Mouse (Mus musculus): ENCODE measurements around the gene Ostm1. TPM values are rescaled to one million over a fixed set of nuclear protein-coding genes. Genes with fewer than 3 reads are reported as not detected.

Ostm1 gene
- polyA plus RNA-seq, 1 experiment from 2014 or later, result 12.1 TPM

- WGBS (ENCODE audit: insufficient replicate concordance), result 2% methylated on average over 43 of the region's 45 CpGs
- no peak for DNase-seq
- no peak for TF ChIP-seq CTCF (IDR thresholded peaks at IDR 0.05; ENCODE audit: low read depth)
- TF ChIP-seq EP300 (IDR thresholded peaks at IDR 0.05; ENCODE audit: low read depth), result no peak
- peaks cover 7% of the 10 kb centered on the region for H3K4me1 ChIP-seq (ENCODE audit: insufficient read depth)
- H3K27me3 ChIP-seq (ENCODE audit: insufficient read depth, low read length), result peaks cover 100% of the 10 kb centered on the region
- H3K9me3 ChIP-seq (ENCODE audit: low read length), result no peaks in the 10 kb centered on the region
- no peak overlapping the region for H3K27ac ChIP-seq (ENCODE audit: low read depth)
- no peak for ATAC-seq
- H3K9ac ChIP-seq (replicated peaks), result no peak overlapping the region
- H3K4me3 ChIP-seq (ENCODE audit: low read depth, low read length), result peak overlapping the region; percentile 20; the same call in 1 of the 2 replicates
- H3K36me3 ChIP-seq (replicated peaks; ENCODE audit: insufficient read depth, low read length), result no peaks in the 10 kb centered on the region
- no peak overlapping the region for H3K4me2 ChIP-seq (ENCODE audit: low read depth, low read length)
Measured at GRCm38 (mm10) chr10:42581694-42582565, 1.7 kb upstream of the Ostm1 start.

GRCm38 (mm10) chr10:42582566-42583110 is 984 bp upstream of the Ostm1 start:
- no peaks in the 10 kb centered on the region for H3K9me3 ChIP-seq (ENCODE audit: low read length)
- H3K9ac ChIP-seq (replicated peaks), result no peak overlapping the region
- no peak for ATAC-seq
- WGBS (ENCODE audit: insufficient replicate concordance), result 2% methylated on average over 42 of the region's 44 CpGs
- no peak overlapping the region for H3K27ac ChIP-seq (ENCODE audit: low read depth)
- H3K27me3 ChIP-seq (ENCODE audit: insufficient read depth, low read length), result peaks cover 99% of the 10 kb centered on the region
- peak overlapping the region; percentile 20 for H3K4me3 ChIP-seq (ENCODE audit: low read depth, low read length)
- TF ChIP-seq EP300 (IDR thresholded peaks at IDR 0.05; ENCODE audit: low read depth) (no peak), CTCF (IDR thresholded peaks at IDR 0.05; ENCODE audit: low read depth) (no peak)
- DNase-seq, result no peak
- H3K36me3 ChIP-seq (replicated peaks; ENCODE audit: insufficient read depth, low read length), result no peaks in the 10 kb centered on the region
- no peak overlapping the region for H3K4me2 ChIP-seq (ENCODE audit: low read depth, low read length)
- H3K4me1 ChIP-seq (ENCODE audit: insufficient read depth), result peaks cover 7% of the 10 kb centered on the region

GRCm38 (mm10) chr10:42583902-42584435 is 347 bp downstream of the Ostm1 start:
- H3K9ac ChIP-seq (replicated peaks), result no peak overlapping the region

GRCm38 (mm10) chr10:42584436-42584983 is 888 bp downstream of the Ostm1 start:
- Histone ChIP-seq H3K9me3 (ENCODE audit: low read length) (no peaks in the 10 kb centered on the region), H3K4me2 (ENCODE audit: low read depth, low read length) (no peak overlapping the region), H3K27me3 (ENCODE audit: insufficient read depth, low read length) (peaks cover 99% of the 10 kb centered on the region), H3K4me3 (ENCODE audit: low read depth, low read length) (0 out of 2 replicates have a peak overlapping the region, but pooled peaks have one; percentile 17), H3K27ac (ENCODE audit: low read depth) (no peak overlapping the region), H3K4me1 (ENCODE audit: insufficient read depth) (peaks cover 5% of the 10 kb centered on the region), H3K36me3 (replicated peaks; ENCODE audit: insufficient read depth, low read length) (no peaks in the 10 kb centered on the region), H3K9ac (replicated peaks) (no peak overlapping the region)
- DNase-seq (no peak), ATAC-seq (no peak)
- WGBS (ENCODE audit: insufficient replicate concordance), result 2% methylated on average over 37 of the region's 37 CpGs
- no peak for TF ChIP-seq EP300 (IDR thresholded peaks at IDR 0.05; ENCODE audit: low read depth)
- TF ChIP-seq CTCF (IDR thresholded peaks at IDR 0.05; ENCODE audit: low read depth), result no peak

More at GRCm38 (mm10) chr10:42583902-42584435, 347 bp downstream of the Ostm1 start:
- no peak for DNase-seq
- H3K4me3 ChIP-seq (ENCODE audit: low read depth, low read length), result 0 out of 2 replicates have a peak overlapping the region, but pooled peaks have one; percentile 17
- 3% methylated on average over 32 of the region's 32 CpGs for WGBS (ENCODE audit: insufficient replicate concordance)
- H3K9me3 ChIP-seq (ENCODE audit: low read length), result no peaks in the 10 kb centered on the region
- no peaks in the 10 kb centered on the region for H3K36me3 ChIP-seq (replicated peaks; ENCODE audit: insufficient read depth, low read length)
- no peak overlapping the region for H3K4me2 ChIP-seq (ENCODE audit: low read depth, low read length)
- TF ChIP-seq CTCF (IDR thresholded peaks at IDR 0.05; ENCODE audit: low read depth) (no peak), EP300 (IDR thresholded peaks at IDR 0.05; ENCODE audit: low read depth) (no peak)
- H3K27ac ChIP-seq (ENCODE audit: low read depth), result no peak overlapping the region
- peaks cover 99% of the 10 kb centered on the region for H3K27me3 ChIP-seq (ENCODE audit: insufficient read depth, low read length)
- H3K4me1 ChIP-seq (ENCODE audit: insufficient read depth), result peaks cover 7% of the 10 kb centered on the region
- no peak for ATAC-seq

- Histone ChIP-seq H3K4me3 (ENCODE audit: low read depth, low read length) (no peak overlapping the region), H3K9me3 (ENCODE audit: low read length) (no peaks in the 10 kb centered on the region), H3K4me1 (ENCODE audit: insufficient read depth) (peaks cover 3% of the 10 kb centered on the region; the same call in 1 of the 2 replicates), H3K9ac (replicated peaks) (no peak overlapping the region), H3K36me3 (replicated peaks; ENCODE audit: insufficient read depth, low read length) (no peaks in the 10 kb centered on the region), H3K4me2 (ENCODE audit: low read depth, low read length) (no peak overlapping the region), H3K27me3 (ENCODE audit: insufficient read depth, low read length) (peaks cover 99% of the 10 kb centered on the region), H3K27ac (ENCODE audit: low read depth) (no peak overlapping the region)
- DNase-seq (no peak), ATAC-seq (no peak)
- 3% methylated on average over 8 of the region's 8 CpGs for WGBS (ENCODE audit: insufficient replicate concordance)
- TF ChIP-seq CTCF (IDR thresholded peaks at IDR 0.05; ENCODE audit: low read depth), result no peak
- no peak for TF ChIP-seq EP300 (IDR thresholded peaks at IDR 0.05; ENCODE audit: low read depth)
Measured at GRCm38 (mm10) chr10:42585156-42585555, 1.5 kb downstream of the Ostm1 start.
